ENCODE assay signal across 8 mouse cellular contexts in the genomic region with DNA sequence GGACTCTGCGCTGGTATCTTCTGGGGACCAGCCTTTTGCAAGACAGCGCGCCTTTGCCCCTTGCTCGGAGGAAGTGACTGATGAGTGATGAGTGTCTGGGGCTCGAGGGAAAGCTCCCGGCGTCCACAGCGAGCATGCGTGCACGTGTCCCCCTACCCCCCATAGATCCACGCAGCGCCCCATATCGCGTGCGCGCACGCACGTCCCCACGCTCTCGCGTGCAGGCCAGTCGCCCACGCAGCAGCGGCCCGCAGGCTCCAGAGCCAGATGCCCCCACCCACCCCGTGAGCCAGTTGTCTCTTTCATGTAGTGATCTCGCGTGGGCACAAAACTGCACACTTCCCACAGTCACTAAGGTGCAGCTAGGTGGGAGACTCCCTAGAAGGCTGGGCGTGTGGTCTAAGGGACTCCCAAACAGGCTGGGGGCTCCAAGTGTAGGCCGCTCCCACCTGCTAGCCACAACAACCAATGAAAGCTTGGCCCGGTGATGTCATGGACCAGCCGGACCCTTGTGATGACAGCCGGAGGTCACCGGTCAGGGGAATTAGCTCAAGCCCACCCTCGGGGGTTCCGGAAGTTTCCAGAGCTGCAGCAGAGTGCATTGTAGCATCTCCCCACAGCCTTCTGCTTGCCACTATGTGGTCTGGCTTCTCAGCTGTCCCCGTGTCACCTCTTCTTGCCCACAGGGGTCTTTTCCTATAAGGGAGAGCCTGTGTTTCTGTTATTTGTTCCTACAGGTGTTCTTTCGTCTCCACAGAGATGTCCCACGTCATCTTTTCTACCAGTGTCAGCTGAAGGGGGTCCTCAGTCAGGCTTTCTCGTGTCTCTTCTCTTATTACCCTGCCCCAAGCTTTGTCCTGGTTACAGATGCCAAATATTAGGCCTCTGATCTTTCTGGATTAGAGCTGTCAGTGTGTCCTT. TPM values are rescaled to one million over a fixed set of nuclear protein-coding genes. Genes with fewer than 3 reads are reported as not detected.
A peak's percentile ranks its signal among the peaks of the same experiment; 100 is the strongest.
DNase-seq lines count a peak whose midpoint lies in the region; ATAC-seq lines count a peak whose summit lies in the region.

Gene Ache (plus strand): TSS at position 488 of the 921 bp plus-strand sequence.

- no peaks in the 10 kb centered on the region for H3K9me3 ChIP-seq in embryonic facial prominence, embryonic 12.5 days
- H3K9me3 ChIP-seq in heart, embryonic 12.5 days (replicated peaks), result no peaks in the 10 kb centered on the region
- no peaks in the 10 kb centered on the region for H3K9me3 ChIP-seq in midbrain, embryonic 15.5 days

- WGBS in embryonic facial prominence, embryonic 12.5 days, result under 1% methylated on average over 40 of the region's 40 CpGs
- 1% methylated on average over 40 of the region's 40 CpGs for WGBS in heart, embryonic 12.5 days
- WGBS in midbrain, embryonic 15.5 days, result 1% methylated on average over 40 of the region's 40 CpGs

- H3K4me1 ChIP-seq in embryonic facial prominence, embryonic 12.5 days, result peaks cover 25% of the 10 kb centered on the region
- H3K4me1 ChIP-seq in heart, embryonic 12.5 days (replicated peaks), result peaks cover 39% of the 10 kb centered on the region
- H3K4me1 ChIP-seq in midbrain, embryonic 15.5 days, result peaks cover 35% of the 10 kb centered on the region

- 0 out of 2 replicates have a peak within 1 kb of the TSS, but pooled peaks have one; percentile 9 for H3K27ac ChIP-seq in embryonic facial prominence, embryonic 12.5 days
- H3K27ac ChIP-seq in heart, embryonic 12.5 days (ENCODE audit: poor library complexity, severe bottlenecking), result peak within 1 kb of the TSS; percentile 70
- H3K27ac ChIP-seq in midbrain, embryonic 15.5 days, result peak within 1 kb of the TSS; percentile 72

- peak within 1 kb of the TSS; percentile 84 for H3K4me2 ChIP-seq in embryonic facial prominence, embryonic 12.5 days (replicated peaks)
- H3K4me2 ChIP-seq in heart, embryonic 12.5 days, result peak within 1 kb of the TSS; percentile 86
- peak within 1 kb of the TSS; percentile 96 for H3K4me2 ChIP-seq in midbrain, embryonic 15.5 days

- no peaks in the 10 kb centered on the region for H3K36me3 ChIP-seq in embryonic facial prominence, embryonic 12.5 days
- H3K36me3 ChIP-seq in heart, embryonic 12.5 days, result no peaks in the 10 kb centered on the region
- no peaks in the 10 kb centered on the region for H3K36me3 ChIP-seq in midbrain, embryonic 15.5 days (replicated peaks)

- peak; percentile 37 to 46 for DNase-seq in kidney, postnatal 4 days
- DNase-seq in kidney, postnatal 25 days, result no peak
- no peak for DNase-seq in adrenal gland, adult 8-10 months
- peak; percentile 62 to 82 for DNase-seq in left cerebral cortex, adult 18-20 months (ENCODE audit: low spot score in 2 of 2)
- no peak for DNase-seq in urinary bladder, postnatal 4 days (ENCODE audit: low spot score in 2 of 2)

- peak within 1 kb of the TSS; percentile 42 for H3K9ac ChIP-seq in embryonic facial prominence, embryonic 12.5 days
- peak within 1 kb of the TSS; percentile 69 for H3K9ac ChIP-seq in heart, embryonic 12.5 days
- H3K9ac ChIP-seq in midbrain, embryonic 15.5 days, result peak within 1 kb of the TSS; percentile 59

- H3K4me3 ChIP-seq in embryonic facial prominence, embryonic 12.5 days, result peak within 1 kb of the TSS; percentile 41
- peak within 1 kb of the TSS; percentile 45 for H3K4me3 ChIP-seq in heart, embryonic 12.5 days
- peak within 1 kb of the TSS; percentile 46 for H3K4me3 ChIP-seq in midbrain, embryonic 15.5 days

- H3K27me3 ChIP-seq in embryonic facial prominence, embryonic 12.5 days, result peaks cover 55% of the 10 kb centered on the region
- peaks cover 45% of the 10 kb centered on the region for H3K27me3 ChIP-seq in heart, embryonic 12.5 days (replicated peaks)
- H3K27me3 ChIP-seq in midbrain, embryonic 15.5 days (replicated peaks), result peaks cover 30% of the 10 kb centered on the region

- ATAC-seq in embryonic facial prominence, embryonic 12.5 days (ENCODE audit: insufficient number of reproducible peaks, insufficient read depth, low FRiP score, low TSS enrichment), result peak; percentile 41; the same call in 1 of the 2 replicates
- ATAC-seq in heart, embryonic 12.5 days (ENCODE audit: insufficient number of reproducible peaks, low FRiP score), result 0 out of 2 replicates have a peak, but pooled peaks have one; percentile 13
- ATAC-seq in midbrain, embryonic 15.5 days (replicated peaks), result peak; percentile 82

RNA-seq across cellular contexts. Expression of gene Ache, which starts in this region (rescaled TPM):
- 10 to 100 TPM; 11.5 to 22.5 (median 16.8) TPM for total RNA-seq in adrenal gland, adult 8-10 months (2022)
- 7.1 and 8.2 TPM in 2 replicates for polyA plus RNA-seq in embryonic facial prominence, embryonic 12.5 days (2016; fragmentation: Nextera tagmentation; extraction: Ambion mirVana)
- polyA plus RNA-seq in heart, embryonic 12.5 days (2016; fragmentation: Nextera tagmentation; extraction: Ambion mirVana), result 23.5 and 28.3 TPM in 2 replicates
- total RNA-seq in left cerebral cortex, adult 18-20 months (2021), result 10 to 100 TPM; 50.0 to 54.6 TPM
- polyA plus RNA-seq in midbrain, embryonic 15.5 days (2015; fragmentation: Nextera tagmentation; extraction: Ambion mirVana), result 39.8 and 45.6 TPM in 2 replicates

Comparison
In these comparisons a context has a peak if more than half of its experiments do, and no peak if none do; other contexts are left out.
1. DNase-seq: peak in kidney, postnatal 4 days (2 of 2) and left cerebral cortex, adult 18-20 months (2 of 2); none in kidney, postnatal 25 days (0 of 2), adrenal gland, adult 8-10 months (single experiment) and urinary bladder, postnatal 4 days (0 of 2).
2. ATAC-seq: peak in every context shown above with its lines; median percentile 82 in midbrain, embryonic 15.5 days; 41 in embryonic facial prominence, embryonic 12.5 days; 13 in heart, embryonic 12.5 days.
3. H3K27ac ChIP-seq: peak in every context shown above with its lines; median percentile 72 in midbrain, embryonic 15.5 days; 70 in heart, embryonic 12.5 days; 9 in embryonic facial prominence, embryonic 12.5 days.
4. Peak in every context shown above with its lines, with median percentiles within 50 percentile points of each other: H3K4me2 ChIP-seq, H3K4me3 ChIP-seq and H3K9ac ChIP-seq.